Mouse (Mus musculus) myocyte (in vitro differentiated cells): ENCODE measurements around the gene Pdzrn4.

ENCODE experiments used
- MYOD1 ChIP-seq, 3 experiments: IDR thresholded peaks; one replicate each; pipeline ENCODE4 v1.6.1; 2011; ENCODE audit warnings: control low read depth in 2 of 3, low read depth in 2 of 3, mild to moderate bottlenecking in 2 of 3, moderate library complexity in 1 of 3; ENCODE audit not compliant: insufficient read length in 2 of 3, control insufficient read depth in 1 of 3
- POLR2A ChIP-seq: IDR thresholded peaks from one replicate; pipeline ENCODE4 v1.6.1; 2011; ENCODE audit warnings: low read depth, mild to moderate bottlenecking, control low read depth, moderate library complexity; ENCODE audit not compliant: insufficient read length
- POLR2AphosphoS2 ChIP-seq: IDR thresholded peaks from one replicate; pipeline ENCODE4 v1.6.1; 2011; ENCODE audit warnings: low read depth, control low read depth; ENCODE audit not compliant: insufficient read length
- TCF3 ChIP-seq: IDR thresholded peaks from one replicate; pipeline ENCODE4 v1.6.1; 2011; ENCODE audit warnings: low read depth, control low read depth; ENCODE audit not compliant: insufficient read length

DNA sequence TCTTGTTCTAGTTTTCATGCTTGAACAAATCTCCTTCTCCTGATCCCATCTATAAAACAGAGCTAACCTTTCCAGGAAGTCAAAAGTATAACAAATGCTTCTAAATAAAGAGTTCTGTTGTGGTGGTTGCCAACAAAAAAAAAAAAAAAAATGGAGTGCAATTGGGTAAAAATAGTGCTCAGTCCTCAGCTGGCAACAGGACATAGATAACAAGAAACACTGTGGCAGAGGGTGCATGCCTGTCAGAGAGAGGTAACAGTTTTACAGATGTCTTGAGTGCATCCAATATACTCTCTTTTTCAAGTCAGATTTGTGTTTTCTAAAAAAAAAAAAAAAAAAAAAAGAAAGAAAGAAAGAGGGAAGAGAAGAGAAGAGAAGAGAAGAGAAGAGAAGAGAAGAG lies 32.1 kb upstream of the Pdzrn4 start:
- TF ChIP-seq POLR2A (no peak), POLR2AphosphoS2 (no peak), TCF3 (no peak), MYOD1 (IDR thresholded peaks at IDR 0.05; ENCODE audit: control insufficient read depth in 1 of 3, insufficient read length in 2 of 3, low read depth in 2 of 3) (no peak)
